Mouse (Mus musculus) urinary bladder, postnatal 14 days (tissue): ENCODE measurements around the gene Grin2a.

Experiments used
- DNase-seq: peaks from one replicate; pipeline ENCODE4 v3.0.0; 2021; ENCODE audit warnings: low spot score

Grin2a gene

DNA sequence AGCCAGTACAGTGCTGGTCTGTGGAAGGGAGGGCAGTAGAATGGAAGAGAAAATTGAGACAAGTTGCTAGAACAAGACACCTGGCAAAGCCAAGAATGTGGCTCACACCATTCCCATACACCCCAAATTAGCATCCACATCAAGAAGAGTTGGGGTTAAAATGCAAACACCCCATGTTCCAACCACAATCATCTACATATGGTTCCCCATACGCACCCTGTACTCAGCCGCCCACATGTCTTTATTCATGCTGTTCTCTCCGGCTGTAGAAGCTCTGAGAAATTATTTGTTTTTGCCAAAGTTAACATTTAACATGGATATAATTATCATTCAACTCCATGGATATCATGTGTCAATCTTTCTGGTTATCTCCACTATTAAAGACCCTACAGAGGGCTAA is 22.7 kb downstream of the Grin2a start:
- no peak for DNase-seq

DNA sequence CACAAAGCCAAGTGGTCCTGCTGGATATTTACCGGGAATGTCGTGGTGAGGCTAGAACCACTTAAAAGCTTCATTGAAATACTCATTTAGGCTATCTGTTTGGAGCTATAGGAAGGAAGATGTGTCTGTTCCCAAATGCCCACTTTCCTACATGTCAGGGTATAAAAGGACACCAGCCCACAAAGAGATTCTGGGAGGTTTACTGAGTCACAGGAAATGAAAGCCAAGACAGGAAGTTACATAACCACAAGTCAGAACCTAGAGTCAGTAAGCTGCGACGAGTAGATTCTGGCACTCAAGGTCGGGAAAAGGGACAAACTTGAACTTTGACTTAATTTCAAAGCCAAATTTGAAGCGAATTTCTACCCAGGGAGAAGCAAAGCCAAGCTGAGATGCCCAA is 30.9 kb downstream of the Grin2a start:
- DNase-seq, result no peak

GRCm38 (mm10) chr16:9962482-9962881 is 32.9 kb downstream of the Grin2a start:
- DNase-seq, result no peak

- DNase-seq, result no peak
Measured at GRCm38 (mm10) chr16:9959340-9959739, 36.0 kb downstream of the Grin2a start.

DNA sequence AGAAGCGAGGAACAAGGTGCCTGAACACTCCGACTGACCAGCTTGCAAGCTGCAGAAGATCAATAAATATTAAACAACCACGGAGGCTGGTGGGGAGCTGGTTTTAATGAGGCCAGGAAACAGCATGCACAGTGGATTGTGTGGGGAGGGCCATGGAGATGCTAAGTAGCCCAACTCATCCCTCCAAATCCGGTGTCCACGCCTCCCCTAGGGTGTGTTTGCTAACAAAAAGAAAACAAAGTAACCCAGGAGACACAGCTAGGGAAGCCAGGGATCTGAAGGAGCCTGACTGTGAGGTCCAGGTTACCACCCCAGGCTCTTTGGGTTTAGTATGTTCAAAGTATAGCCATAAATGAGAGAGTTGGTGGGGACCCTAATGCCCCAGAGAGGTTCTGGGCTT is 41.1 kb downstream of the Grin2a start:
- DNase-seq, result no peak

DNA sequence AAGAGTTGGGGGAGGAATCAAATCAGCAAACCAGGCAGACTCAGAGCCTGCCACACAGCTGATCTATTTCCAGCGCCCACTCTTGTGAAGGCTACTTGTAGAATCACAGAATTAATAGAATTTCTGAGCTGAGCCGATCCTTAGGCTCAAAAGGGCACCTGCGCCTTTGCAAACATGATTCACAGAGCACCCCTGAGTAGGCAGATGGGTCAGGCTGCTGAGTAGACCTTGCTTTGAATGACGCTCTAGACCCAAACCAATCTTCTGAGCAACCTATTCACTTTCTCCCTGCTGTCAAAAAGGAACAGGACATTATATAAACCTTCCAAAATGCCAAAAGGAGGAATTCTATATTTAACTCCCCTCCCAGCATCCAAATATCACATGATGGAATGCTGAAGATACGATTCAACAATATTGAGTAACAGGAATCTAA is 41.9 kb downstream of the Grin2a start:
- no peak for DNase-seq

DNA sequence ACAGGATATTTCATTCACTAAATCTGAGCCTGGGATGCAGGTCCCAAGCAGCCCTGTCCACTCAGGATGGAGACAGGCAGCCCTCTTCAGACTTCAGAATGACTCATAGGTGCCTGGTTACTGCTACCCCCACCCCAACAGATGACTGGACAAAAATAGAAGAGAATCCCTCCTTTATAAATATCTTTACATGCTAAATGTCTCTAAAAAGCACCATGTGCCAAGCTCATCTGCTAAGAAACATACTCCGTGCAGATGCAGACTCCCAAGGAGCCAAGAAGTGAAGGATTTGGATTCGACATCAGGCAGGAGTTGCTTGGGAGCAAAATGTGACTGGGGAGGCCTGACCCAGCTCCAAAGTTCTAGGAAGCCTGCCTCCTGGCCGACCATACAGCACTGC is 46.1 kb downstream of the Grin2a start:
- no peak for DNase-seq

GRCm38 (mm10) chr16:9947430-9947829 is 47.9 kb downstream of the Grin2a start:
- no peak for DNase-seq

DNA sequence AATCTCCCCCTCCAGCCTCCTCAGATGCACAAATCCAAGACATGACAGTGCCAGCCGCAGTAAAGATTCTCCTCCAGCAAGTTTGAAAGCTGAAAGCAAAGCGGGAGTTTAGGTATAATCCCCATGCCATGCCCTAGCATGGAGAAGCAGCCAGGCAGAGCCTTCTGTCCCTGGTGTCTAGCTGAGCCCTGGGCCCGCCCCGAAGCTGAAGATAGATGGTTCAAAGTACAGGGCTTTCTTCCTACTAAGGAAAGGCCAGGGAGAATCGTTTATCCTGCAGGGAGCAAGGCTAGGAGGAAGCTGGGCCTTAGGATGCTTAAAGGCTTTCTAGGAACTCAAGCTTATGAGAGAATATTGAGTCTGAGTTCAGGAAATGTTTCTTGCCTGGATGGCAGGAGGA is 50.5 kb downstream of the Grin2a start:
- no peak for DNase-seq

- DNase-seq, result no peak
Measured at GRCm38 (mm10) chr16:9941306-9941930, 53.9 kb downstream of the Grin2a start.

DNA sequence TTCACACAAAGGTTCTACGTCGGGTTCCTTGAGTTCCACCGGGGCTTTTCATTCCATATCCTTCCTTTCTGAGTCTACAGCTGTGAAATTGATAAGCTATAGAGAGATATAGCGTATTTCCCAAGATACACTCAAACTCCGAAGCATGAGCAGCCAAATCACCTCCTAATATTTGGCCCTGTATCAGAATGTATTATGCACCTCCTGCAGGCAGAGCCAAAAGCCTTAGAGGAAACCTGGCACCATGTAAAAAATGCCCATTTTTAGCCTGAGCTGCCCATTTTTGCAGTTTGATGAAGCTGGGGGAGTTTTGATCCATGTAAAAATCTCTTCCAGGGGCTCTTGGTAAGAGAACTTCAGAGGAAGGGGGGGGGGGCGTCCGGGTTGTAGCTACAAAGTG is 54.6 kb downstream of the Grin2a start:
- no peak for DNase-seq

DNA sequence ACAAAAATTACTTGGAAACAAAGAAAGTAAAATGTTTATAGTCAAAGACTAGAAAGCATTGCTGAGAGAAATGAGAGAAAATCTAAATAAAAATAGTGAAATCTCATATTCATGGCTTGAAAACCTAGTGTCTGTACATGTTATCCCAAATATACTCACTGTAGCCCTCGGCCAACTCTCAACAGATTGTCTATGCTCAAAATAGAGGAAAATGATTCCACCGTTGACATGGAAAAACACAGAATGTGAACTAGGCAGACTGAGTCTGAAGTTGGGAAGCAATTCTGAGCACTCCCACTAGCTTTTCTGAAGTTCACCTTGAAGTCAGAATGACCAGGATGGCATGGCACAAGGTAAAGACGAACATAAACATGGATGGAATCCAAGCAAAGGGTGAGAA is 84.7 kb downstream of the Grin2a start:
- DNase-seq, result no peak

- no peak for DNase-seq
Measured at GRCm38 (mm10) chr16:9909225-9909624, 86.1 kb downstream of the Grin2a start.

GRCm38 (mm10) chr16:9904443-9904842 is 90.9 kb downstream of the Grin2a start:
- DNase-seq, result no peak

DNA sequence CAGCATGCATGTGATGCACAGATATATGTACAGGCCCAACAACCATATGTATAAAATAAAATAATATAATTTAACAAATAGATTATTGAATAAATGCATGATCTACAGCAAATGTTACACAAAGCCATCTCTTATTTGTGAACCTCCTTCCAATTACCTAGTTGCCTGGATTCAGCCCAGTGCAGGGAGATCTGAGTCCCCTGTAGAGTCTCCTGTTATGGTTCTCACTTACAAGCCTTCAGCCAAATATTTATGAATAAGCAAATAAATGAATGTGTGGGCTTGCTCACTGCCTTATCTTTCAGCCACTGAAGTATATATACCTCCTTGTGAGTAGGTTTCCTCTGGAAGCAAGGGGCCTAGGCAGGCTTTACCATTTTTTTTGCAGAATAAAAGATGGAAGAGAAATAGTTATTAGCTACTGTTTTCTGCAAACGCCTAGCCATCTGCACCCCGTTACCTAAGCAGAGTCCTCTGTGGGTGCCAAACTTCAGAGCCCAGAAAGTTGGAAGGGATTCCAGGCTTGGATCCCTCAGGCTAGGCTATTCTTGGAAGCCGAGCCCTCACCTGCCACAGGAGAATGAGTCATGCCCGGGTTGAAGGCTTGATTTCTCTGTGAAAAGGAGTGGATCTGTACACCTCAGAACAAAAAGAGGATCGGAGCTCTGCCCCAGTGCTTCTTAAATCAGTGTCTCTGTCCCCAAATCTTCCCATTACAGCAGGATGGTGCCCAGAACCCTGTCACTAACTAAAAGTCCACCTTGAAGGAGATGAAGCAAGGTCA is 92.5 kb downstream of the Grin2a start:
- no peak for DNase-seq

GRCm38 (mm10) chr16:9901433-9901832 is 93.9 kb downstream of the Grin2a start:
- no peak for DNase-seq

GRCm38 (mm10) chr16:9900996-9901395 is 94.4 kb downstream of the Grin2a start:
- DNase-seq, result no peak

DNA sequence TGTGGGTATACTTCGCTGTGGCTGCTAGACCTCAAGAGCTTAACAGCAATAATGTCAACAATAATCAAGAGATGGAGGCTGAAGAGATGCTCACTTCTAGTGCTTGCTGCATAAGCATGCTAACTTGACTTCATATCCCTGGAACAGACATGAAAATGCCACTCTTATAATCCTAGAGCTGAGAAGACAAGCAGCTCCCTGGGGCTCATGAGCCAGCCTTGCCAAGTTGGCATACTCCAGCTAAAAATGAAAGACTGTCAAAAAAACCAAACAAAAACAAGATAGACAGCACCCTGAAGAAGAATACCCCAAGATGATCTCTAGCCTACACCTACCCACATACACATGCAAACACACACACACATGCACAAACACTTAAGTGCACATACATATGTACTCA is 95.2 kb downstream of the Grin2a start:
- DNase-seq, result no peak

DNA sequence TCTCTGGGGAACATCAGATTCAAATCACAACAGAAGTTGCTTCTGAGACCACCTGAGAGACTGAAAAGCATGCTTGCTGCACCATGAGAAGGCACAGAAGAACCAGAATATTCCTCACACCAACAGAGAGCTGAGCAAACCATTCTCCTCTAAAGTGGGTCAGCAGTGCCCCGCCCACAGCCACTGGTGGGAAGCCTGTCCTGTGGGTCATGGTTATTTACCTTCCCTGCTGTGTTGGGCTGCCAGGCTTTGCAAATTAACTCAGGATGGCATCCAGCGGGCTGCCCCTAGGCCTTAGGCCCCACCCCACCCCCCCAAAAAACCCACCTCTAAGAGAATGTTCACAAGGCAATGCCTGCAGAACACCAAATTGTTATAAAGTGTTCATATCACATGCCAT is 96.2 kb downstream of the Grin2a start:
- no peak for DNase-seq

DNA sequence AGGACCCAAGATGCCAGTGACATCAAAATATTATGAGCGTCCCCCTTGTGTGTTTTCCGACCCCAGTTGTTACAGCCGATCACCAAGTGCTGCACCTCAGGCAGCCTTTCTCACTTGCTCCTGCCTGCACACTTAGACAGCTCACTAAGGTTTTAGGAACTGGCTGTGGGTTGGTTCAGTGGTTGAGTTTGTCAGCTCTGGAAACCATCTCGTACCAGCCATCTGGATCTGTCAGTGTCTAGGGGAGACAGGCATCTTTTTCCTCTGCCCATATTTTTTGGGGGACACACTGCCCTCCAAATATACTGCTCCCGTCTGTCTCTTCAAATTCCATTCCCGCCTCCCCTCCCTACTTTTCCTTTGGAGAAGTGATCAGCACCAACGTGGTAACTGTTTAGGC is 99.8 kb downstream of the Grin2a start:
- no peak for DNase-seq

DNA sequence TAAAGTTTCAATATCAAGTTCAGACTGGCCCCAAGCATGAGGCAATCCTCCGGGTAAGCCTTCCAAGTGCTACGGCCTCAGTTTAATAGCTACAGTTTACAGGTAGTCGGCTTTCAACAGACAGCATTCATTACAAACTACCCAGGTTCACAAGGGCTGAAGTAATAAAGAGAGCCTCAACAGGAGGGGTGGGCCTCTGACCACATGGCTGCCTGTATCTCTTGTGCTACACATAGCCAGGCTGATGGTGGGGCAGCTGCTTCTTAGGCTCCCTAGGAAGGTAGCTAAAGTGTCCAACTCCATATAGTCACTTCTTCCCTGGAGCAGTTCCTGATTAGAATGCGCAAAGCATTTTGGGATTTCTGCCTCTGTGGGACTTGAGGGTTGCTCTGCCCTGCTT is 109.2 kb downstream of the Grin2a start:
- DNase-seq, result no peak

- no peak for DNase-seq
Measured at GRCm38 (mm10) chr16:9884141-9884540, 111.2 kb downstream of the Grin2a start.

DNA sequence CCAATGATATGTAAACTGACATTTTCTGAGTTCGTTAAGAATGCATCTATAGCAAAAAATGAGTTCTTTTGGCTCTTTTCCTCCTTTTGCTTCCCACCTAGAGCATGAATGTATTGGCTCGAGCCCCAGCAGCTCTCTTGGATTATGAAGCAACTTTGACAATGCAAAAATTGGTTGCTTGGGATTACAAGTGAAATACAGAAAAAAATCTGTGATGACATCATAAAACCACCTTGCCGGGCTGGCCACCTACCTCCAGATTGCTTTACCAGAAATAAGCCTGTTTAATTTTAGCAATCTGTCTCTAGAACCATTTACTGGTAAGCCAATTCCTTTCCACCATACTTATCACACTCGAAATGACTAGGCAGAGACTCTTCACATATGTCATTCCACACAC is 112.9 kb downstream of the Grin2a start:
- no peak for DNase-seq

- no peak for DNase-seq
Measured at GRCm38 (mm10) chr16:9873001-9873400, 122.4 kb downstream of the Grin2a start.
